Mouse (Mus musculus) embryonic fibroblast, embryonic 13.5 days (primary cell): ENCODE measurements around the gene Pde8b.

Experiments used
- CTCF ChIP-seq: IDR thresholded peaks from 2 replicates; pipeline ENCODE4 v1.5.1; 2011; ENCODE audit warnings: mild to moderate bottlenecking, control low read depth, low read length, moderate library complexity, borderline replicate concordance; ENCODE audit not compliant: insufficient read depth
- POLR2A ChIP-seq: IDR thresholded peaks from 2 replicates; pipeline ENCODE4 v1.6.1; 2011; ENCODE audit warnings: low read depth, mild to moderate bottlenecking, control low read depth, low read length, moderate library complexity

DNA sequence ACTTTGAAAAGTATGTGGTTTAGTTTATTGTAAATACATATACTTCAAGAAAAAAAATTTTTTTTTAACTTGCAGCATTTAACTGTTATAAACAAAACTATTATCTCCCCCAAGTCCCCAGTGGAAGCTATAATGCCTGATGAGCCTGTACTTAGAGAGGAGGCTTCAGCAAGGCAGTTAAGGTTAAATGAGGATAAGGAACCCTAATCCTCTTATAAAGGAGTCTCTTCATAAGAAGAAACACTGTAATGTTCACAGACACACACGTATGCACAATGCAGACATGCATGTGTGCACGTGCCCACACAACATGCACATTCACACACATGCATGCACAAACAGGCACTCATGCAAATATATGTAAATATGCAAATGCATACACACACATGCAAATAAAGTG lies 12.6 kb downstream of the Pde8b start:
- no peak for TF ChIP-seq CTCF
- TF ChIP-seq POLR2A = no peak
